Mouse (Mus musculus): ENCODE data around the gene Kalrn. TPM values are rescaled to one million over a fixed set of nuclear protein-coding genes. Genes with fewer than 3 reads are reported as not detected.
"Not testable (repeated sequence)": the region's sequence is repeated elsewhere in the genome, so short reads cannot be mapped to it uniquely, and the experiment has no call there.

Kalrn gene
- polyA plus RNA-seq, 1 experiment from 2014 or later = 9.2 TPM

DNA sequence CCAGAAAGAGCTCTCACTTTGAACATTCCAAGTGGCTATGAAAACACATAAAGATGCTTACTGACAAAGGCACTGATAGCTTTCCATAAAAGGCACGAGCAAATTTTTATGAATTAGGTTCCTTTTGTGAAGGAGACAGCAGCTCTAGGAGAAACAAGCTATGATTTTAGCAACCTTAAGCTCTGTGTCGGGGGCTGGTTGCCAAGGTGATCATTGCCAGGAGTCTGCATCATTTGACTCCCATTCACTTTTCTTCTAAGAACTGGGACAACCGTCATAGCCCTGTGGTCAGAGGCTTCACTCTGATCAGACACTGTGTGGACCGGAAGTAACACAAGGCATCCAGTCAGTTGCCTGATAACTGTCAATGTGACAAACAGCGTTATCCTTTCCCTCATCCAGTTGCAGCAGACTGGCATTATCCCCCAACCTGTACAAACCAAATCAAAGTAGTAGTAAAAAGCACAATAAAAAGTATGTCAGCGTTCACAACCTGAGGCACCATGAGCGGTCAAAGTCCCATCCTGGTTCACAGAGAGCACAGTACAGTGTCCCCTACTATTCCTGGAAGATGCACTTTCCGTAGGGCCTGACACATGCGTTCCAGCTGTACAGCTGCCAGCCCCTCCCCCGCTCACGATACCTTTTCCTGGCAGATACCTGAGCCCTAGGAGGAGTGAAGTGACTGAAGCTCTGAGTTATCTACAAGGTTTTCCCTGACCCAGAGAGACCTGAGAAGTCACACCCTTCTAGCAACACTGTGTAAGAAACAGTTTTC is 253.1 kb downstream of the Kalrn start:
- Histone ChIP-seq H3K27me3 (no peaks in the 10 kb centered on the region), H3K9me3 (no peaks in the 10 kb centered on the region), H3K27ac (no peak overlapping the region), H3K36me3 (no peaks in the 10 kb centered on the region), H3K4me1 (no peaks in the 10 kb centered on the region), H3K4me2 (no peak overlapping the region), H3K4me3 (no peak overlapping the region), H3K9ac (no peak overlapping the region)
- WGBS = 73% methylated on average over 11 of the region's 11 CpGs
- ATAC-seq (ENCODE audit: insufficient number of reproducible peaks, low FRiP score, low TSS enrichment, low read depth) = no peak

DNA sequence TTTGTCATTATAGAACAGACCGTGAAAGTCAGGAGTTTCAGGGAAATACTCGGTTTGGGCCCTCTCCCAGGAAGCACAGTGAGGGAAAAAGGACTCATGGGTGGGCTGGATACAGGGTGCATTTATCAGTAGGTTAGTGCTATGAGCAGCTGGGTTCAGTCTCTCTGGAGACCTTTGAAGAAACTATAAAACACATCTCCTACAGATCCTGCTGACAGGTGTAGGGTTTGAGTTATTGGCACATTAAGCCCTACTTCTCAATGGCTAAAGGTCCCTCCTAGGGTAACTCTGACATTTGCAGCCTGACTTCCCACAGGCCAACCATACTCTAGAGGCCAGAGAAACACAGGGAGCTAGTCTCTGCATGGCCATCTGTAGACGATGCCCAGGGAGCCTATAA is 256.2 kb downstream of the Kalrn start:
- WGBS = 17% methylated on average over 3 of the region's 3 CpGs
- 0 out of 2 replicates have a peak, but pooled peaks cover 5% of the 10 kb centered on the region for H3K36me3 ChIP-seq
- ATAC-seq (ENCODE audit: insufficient number of reproducible peaks, low FRiP score, low TSS enrichment, low read depth) = no peak

GRCm38 (mm10) chr16:34316253-34316652 is 257.1 kb downstream of the Kalrn start:
- no peak overlapping the region for H3K4me3 ChIP-seq
- WGBS = 45% methylated on average over 10 of the region's 10 CpGs
- H3K27ac ChIP-seq = no peak overlapping the region
- ATAC-seq (ENCODE audit: insufficient number of reproducible peaks, low FRiP score, low TSS enrichment, low read depth) = no peak
- H3K4me1 ChIP-seq = no peaks in the 10 kb centered on the region
- H3K27me3 ChIP-seq = no peaks in the 10 kb centered on the region
- no peaks in the 10 kb centered on the region for H3K9me3 ChIP-seq
- H3K9ac ChIP-seq = no peak overlapping the region
- no peak overlapping the region for H3K4me2 ChIP-seq
- 0 out of 2 replicates have a peak, but pooled peaks cover 5% of the 10 kb centered on the region for H3K36me3 ChIP-seq

More for the DNA sequence above, 256.2 kb downstream of the Kalrn start:
- no peak overlapping the region for H3K4me3 ChIP-seq
- H3K9ac ChIP-seq = no peak overlapping the region
- H3K4me1 ChIP-seq = no peaks in the 10 kb centered on the region
- H3K4me2 ChIP-seq = no peak overlapping the region
- no peaks in the 10 kb centered on the region for H3K9me3 ChIP-seq
- no peaks in the 10 kb centered on the region for H3K27me3 ChIP-seq
- H3K27ac ChIP-seq = no peak overlapping the region

- Histone ChIP-seq H3K4me1 (no peaks in the 10 kb centered on the region), H3K9ac (no peak overlapping the region), H3K4me3 (no peak overlapping the region), H3K36me3 (0 out of 2 replicates have a peak, but pooled peaks cover 10% of the 10 kb centered on the region), H3K9me3 (no peaks in the 10 kb centered on the region), H3K27ac (no peak overlapping the region), H3K27me3 (no peaks in the 10 kb centered on the region), H3K4me2 (no peak overlapping the region)
- ATAC-seq (ENCODE audit: insufficient number of reproducible peaks, low FRiP score, low TSS enrichment, low read depth) = no peak
- WGBS = 96% methylated on average over 10 of the region's 10 CpGs
These were observed 259.3 kb downstream of the Kalrn start for GRCm38 (mm10) chr16:34314071-34314470.

DNA sequence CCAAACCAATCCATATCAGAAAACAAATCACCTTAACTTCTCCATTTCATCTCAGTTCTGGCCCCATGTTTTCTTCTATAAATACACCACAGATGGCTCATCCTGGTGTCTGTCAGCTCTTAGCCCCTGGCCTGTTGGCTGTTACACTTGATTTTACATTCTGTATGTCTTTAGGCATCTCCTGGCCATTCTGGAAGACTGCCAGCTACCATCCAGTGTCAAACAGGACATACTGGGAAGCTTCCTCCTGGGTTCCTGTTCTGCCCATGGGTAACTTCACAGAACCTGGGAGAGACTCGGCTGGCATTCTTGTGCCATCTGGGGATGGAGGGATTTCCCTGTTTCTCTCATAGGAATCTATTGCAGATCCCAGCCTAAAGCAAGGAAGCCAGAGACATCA is 261.8 kb downstream of the Kalrn start:
- 71% methylated on average over 1 of the region's 1 CpGs for WGBS
- Histone ChIP-seq H3K36me3 (peaks cover 17% of the 10 kb centered on the region; the same call in 1 of the 2 replicates), H3K4me3 (no peak overlapping the region), H3K9me3 (no peaks in the 10 kb centered on the region), H3K27ac (no peak overlapping the region), H3K4me1 (no peaks in the 10 kb centered on the region), H3K4me2 (no peak overlapping the region), H3K9ac (no peak overlapping the region), H3K27me3 (no peaks in the 10 kb centered on the region)
- ATAC-seq (ENCODE audit: insufficient number of reproducible peaks, low FRiP score, low TSS enrichment, low read depth) = no peak

- Histone ChIP-seq H3K9ac (no peak overlapping the region), H3K4me2 (no peak overlapping the region), H3K27ac (no peak overlapping the region), H3K27me3 (no peaks in the 10 kb centered on the region), H3K9me3 (no peaks in the 10 kb centered on the region), H3K4me3 (no peak overlapping the region), H3K36me3 (peaks cover 21% of the 10 kb centered on the region; the same call in 1 of the 2 replicates), H3K4me1 (no peaks in the 10 kb centered on the region)
- no peak for ATAC-seq (ENCODE audit: insufficient number of reproducible peaks, low FRiP score, low TSS enrichment, low read depth)
- 93% methylated on average over 8 of the region's 8 CpGs for WGBS
These were observed 263.0 kb downstream of the Kalrn start for GRCm38 (mm10) chr16:34310363-34310762.

DNA sequence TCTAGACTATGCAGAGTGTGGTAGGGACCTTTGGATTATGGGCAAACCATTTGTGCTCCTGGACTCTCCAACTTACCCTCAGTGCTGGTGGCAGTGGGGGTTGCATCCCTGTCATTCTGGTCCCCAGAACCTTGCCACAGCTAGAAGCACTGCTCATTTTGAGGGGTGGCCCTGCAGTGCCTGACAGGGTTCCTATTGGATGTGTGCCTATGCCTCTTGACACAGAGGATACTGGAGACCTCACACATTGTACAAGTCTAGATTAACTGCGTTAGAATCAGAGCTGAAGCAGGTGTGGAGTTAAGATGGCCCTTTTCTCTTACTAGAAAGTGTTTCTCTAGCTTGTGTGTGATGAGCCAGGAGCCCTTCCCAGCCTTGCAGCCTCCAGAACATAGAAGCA is 265.0 kb downstream of the Kalrn start:
- H3K27ac ChIP-seq = no peak overlapping the region
- 78% methylated on average over 1 of the region's 1 CpGs for WGBS
- no peak overlapping the region for H3K4me3 ChIP-seq
- no peak for ATAC-seq (ENCODE audit: insufficient number of reproducible peaks, low FRiP score, low TSS enrichment, low read depth)
- peaks cover 24% of the 10 kb centered on the region; the same call in 1 of the 2 replicates for H3K36me3 ChIP-seq
- no peaks in the 10 kb centered on the region for H3K27me3 ChIP-seq
- H3K9ac ChIP-seq = no peak overlapping the region
- no peaks in the 10 kb centered on the region for H3K4me1 ChIP-seq
- H3K4me2 ChIP-seq = no peak overlapping the region
- H3K9me3 ChIP-seq = no peaks in the 10 kb centered on the region

DNA sequence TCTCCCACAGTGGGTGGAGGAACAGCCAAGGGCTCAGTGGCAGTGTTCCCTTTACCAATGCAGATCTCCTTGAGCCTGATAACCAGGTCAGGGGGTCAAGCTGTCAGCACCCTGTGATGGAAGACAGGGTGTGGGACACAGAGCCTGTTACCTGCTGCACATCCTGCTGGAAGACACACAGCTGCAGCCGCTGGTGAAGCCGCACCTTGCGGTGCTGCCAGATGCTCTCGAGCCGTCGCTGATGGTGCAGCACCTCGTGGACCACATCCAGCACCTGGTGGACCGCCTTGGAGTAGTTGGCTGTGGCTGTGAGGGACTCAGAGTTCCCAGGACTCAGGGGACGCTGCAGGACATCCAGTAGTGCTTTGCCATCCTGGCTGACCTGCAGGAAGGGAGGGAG is 265.9 kb downstream of the Kalrn start:
- Histone ChIP-seq H3K4me2 (no peak overlapping the region), H3K9ac (no peak overlapping the region), H3K27me3 (no peaks in the 10 kb centered on the region), H3K4me3 (no peak overlapping the region), H3K27ac (no peak overlapping the region), H3K9me3 (no peaks in the 10 kb centered on the region), H3K36me3 (peaks cover 19% of the 10 kb centered on the region; the same call in 1 of the 2 replicates), H3K4me1 (no peaks in the 10 kb centered on the region)
- ATAC-seq (ENCODE audit: insufficient number of reproducible peaks, low FRiP score, low TSS enrichment, low read depth) = no peak
- WGBS = 66% methylated on average over 9 of the region's 9 CpGs

DNA sequence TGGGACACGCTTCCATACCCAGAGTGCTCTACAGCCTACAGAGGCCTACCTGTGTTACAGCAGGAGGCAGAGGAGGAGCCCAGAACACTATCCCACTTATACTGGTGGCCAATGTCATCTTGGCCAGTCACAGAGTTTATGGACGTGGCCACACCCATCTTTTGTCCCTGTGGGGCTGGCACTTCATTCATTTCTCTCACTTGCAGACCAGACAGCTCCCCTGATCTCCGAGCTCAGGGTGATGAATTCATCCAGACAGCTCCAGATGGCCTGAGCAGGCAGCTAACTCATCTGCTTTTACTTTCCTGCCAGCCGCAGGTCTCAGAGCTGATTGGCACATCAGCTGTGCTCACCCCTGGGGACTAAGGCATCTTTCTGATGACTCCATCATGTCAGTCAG is 267.7 kb downstream of the Kalrn start:
- Histone ChIP-seq H3K27me3 (no peaks in the 10 kb centered on the region), H3K4me1 (no peaks in the 10 kb centered on the region), H3K4me2 (no peak overlapping the region), H3K9ac (no peak overlapping the region), H3K4me3 (no peak overlapping the region), H3K27ac (no peak overlapping the region), H3K9me3 (no peaks in the 10 kb centered on the region), H3K36me3 (peaks cover 19% of the 10 kb centered on the region; the same call in 1 of the 2 replicates)
- WGBS = 59% methylated on average over 4 of the region's 4 CpGs
- ATAC-seq (ENCODE audit: insufficient number of reproducible peaks, low FRiP score, low TSS enrichment, low read depth) = no peak

GRCm38 (mm10) chr16:34303818-34304217 is 269.5 kb downstream of the Kalrn start:
- not testable (repeated sequence) for H3K4me3 ChIP-seq; H3K4me1 ChIP-seq; H3K9me3 ChIP-seq; ATAC-seq (ENCODE audit: insufficient number of reproducible peaks, low FRiP score, low TSS enrichment, low read depth); H3K9ac ChIP-seq; H3K27me3 ChIP-seq; H3K4me2 ChIP-seq; H3K27ac ChIP-seq
- 81% methylated on average over 4 of the region's 4 CpGs for WGBS
- peaks cover 13% of the 10 kb centered on the region; the same call in 1 of the 2 replicates for H3K36me3 ChIP-seq

- no peaks in the 10 kb centered on the region for H3K27me3 ChIP-seq
- ATAC-seq (ENCODE audit: insufficient number of reproducible peaks, low FRiP score, low TSS enrichment, low read depth) = no peak
- H3K27ac ChIP-seq = no peak overlapping the region
- no peak overlapping the region for H3K9ac ChIP-seq
- 96% methylated on average over 1 of the region's 1 CpGs for WGBS
- peaks cover 12% of the 10 kb centered on the region; the same call in 1 of the 2 replicates for H3K36me3 ChIP-seq
- H3K4me1 ChIP-seq = no peaks in the 10 kb centered on the region
- no peak overlapping the region for H3K4me2 ChIP-seq
- H3K4me3 ChIP-seq = no peak overlapping the region
- no peaks in the 10 kb centered on the region for H3K9me3 ChIP-seq
These were observed 270.8 kb downstream of the Kalrn start for GRCm38 (mm10) chr16:34302503-34302902.

DNA sequence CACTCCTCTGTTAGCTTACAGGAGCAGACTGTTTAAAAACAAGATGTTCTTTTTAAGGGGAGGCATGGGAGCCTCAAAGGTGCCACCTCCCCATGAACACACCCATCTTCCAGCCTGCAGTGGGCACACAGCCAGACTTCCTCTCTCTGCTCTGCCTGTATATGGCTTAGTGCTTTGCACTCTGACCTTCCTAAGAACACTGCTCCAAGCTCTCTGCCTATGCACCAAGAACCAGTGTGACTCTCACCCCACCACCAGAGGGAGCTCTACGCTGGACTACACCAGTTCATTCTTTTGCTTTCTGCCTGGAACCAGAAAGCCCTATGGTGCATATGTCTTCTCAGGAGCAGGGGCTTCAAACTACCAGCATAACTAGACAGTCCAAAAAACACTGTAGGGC is 271.3 kb downstream of the Kalrn start:
- 84% methylated on average over 1 of the region's 1 CpGs for WGBS
- peaks cover 10% of the 10 kb centered on the region; the same call in 1 of the 2 replicates for H3K36me3 ChIP-seq

More for the DNA sequence above, 271.3 kb downstream of the Kalrn start:
- no peaks in the 10 kb centered on the region for H3K4me1 ChIP-seq
- no peaks in the 10 kb centered on the region for H3K9me3 ChIP-seq
- no peak overlapping the region for H3K4me3 ChIP-seq
- H3K27ac ChIP-seq = no peak overlapping the region
- no peak for ATAC-seq (ENCODE audit: insufficient number of reproducible peaks, low FRiP score, low TSS enrichment, low read depth)
- no peak overlapping the region for H3K9ac ChIP-seq
- H3K4me2 ChIP-seq = no peak overlapping the region
- no peaks in the 10 kb centered on the region for H3K27me3 ChIP-seq

Data from limb, embryonic 15.5 days (tissue).